Mouse (Mus musculus) kidney, postnatal 14 days (tissue): Measurements from ENCODE around the gene Cct5.

Source experiments
- DNase-seq: peaks from one replicate; pipeline ENCODE4 v3.0.0; 2022; ENCODE audit warnings: mixed read lengths

The Cct5 gene

DNA sequence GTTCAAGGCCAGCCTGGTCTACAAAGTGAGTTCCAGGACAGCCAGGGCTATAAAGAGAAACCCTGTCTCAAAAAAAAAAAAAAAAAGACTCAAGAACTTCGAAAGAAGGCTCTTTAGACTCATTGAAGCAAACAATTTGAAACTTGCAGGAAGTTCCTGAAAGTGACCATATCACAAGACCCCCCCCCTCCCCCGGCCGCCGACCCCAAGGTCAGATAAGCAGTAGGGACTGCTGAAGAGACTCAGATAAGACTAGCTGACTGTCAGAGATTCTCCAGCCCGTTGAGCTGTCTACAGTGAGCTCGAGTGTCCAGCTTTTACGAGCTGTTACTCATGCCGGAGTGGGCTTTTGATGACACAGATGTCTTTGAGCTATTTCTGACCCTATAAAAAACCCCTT lies 38.8 kb downstream of the Cct5 start:
- DNase-seq: no peak

DNA sequence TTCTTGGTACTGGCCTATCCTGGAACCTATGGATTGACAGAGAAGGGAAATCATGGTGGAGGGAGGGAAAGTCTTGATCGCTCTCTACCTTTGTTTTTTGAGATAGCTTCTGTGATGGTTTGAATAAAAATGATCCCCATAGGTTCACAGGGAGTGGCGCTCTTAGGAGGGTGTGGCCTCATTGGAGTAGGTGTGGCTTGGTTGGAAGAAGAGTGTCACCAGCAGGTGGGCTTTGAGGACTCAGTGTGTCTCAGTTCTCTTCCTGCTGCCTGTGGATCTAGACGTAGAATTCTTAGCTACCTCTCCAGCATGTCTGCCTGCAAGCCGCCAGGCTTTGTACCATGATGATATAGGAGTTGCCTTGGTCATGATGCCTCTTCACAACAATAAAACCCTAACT lies 39.6 kb downstream of the Cct5 start:
- DNase-seq: no peak

DNA sequence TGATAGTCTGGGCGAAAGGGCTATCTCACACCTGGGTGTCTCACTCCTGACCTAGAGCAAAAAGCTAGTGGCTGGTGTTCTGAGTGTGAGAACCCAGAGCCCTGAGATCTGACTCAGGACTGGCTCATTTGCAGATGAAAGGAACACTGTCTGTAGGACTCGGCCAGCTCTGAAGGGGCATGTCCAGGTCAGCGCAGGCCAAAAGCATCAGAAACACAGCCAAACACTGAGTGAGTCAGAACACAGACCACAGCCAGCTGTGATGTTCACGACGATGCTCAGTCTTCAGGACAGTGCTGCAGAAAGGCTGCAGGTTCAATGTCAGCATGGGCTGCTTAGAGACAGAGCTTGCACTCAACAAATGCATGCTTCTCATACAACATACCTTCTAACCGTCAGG lies 40.2 kb downstream of the Cct5 start:
- no peak for DNase-seq

DNA sequence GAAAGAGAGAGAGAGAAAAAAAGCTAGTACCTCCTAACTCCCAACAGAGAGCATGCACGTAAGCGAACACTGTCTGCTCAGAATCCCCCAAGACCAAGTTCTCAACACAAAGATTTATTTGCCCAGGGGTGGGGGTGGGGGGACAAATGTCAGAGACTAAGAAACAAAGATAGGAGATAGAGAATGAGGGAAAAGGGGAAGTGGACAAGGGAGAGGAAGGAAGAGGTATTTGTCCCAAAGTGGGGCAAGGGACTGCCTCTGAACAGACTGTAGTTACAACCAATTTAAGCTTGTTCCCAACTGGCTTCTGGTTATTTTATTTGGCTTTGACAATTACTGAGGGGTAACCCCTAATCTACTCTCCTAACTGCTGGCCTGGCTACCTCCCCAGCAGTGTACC lies 46.7 kb downstream of the Cct5 start:
- no peak for DNase-seq

DNA sequence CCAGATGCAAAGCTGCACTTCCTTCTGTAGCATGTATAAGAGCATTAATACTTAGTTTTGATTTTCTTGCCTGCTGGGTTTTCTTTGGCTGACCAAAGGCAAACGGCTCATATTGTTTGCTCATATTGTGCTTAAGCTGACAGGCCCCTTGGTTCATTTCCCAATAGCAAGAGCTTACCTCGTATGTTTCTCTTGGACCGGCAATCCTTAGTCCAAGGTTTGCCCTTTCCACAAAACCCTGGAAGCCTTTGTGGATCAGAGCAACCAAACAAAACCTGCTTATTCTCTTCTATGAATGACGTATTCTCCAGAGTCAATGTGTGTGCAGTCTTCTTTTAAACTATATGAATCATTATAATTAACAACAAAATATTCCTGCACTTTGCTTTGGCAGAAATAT lies 51.2 kb downstream of the Cct5 start:
- no peak for DNase-seq

DNA sequence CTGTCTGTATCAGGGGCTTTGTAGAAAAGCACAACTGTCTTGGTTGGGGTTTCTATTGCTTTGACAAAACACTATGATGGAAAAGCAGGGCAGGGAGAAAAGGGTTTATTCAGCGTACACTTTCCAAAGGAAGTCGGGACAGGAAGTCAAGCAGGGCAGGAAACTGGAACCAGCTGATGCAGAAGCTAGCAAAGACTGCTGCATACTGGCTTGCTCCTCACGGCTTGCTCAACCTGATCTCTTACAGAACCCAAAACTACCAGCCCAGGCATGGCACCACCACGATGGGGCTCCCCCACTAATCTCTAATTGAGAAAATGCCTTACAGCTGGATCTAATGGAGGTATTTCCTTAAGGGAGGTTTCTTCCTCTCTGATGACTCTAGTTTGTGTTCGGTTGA lies 54.2 kb downstream of the Cct5 start:
- no peak for DNase-seq

DNA sequence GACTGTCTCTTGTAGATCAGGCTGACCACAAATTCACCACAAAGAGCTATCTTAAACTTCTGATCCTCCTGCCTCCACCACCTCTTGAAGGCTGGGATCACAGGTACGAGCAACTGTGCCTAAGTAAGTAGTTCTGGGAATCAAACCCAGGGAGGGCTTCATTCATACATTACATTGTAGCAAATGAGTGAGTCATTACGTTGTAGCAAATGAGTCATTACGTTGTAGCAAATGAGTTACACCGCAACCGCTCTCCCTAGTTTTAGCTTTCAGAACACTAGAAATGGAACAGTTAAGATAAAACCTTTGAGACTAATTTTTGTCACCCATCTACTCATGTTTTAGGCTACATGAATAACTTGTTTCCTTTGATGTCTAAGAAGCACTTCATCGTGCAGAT lies 55.3 kb downstream of the Cct5 start:
- no peak for DNase-seq

DNA sequence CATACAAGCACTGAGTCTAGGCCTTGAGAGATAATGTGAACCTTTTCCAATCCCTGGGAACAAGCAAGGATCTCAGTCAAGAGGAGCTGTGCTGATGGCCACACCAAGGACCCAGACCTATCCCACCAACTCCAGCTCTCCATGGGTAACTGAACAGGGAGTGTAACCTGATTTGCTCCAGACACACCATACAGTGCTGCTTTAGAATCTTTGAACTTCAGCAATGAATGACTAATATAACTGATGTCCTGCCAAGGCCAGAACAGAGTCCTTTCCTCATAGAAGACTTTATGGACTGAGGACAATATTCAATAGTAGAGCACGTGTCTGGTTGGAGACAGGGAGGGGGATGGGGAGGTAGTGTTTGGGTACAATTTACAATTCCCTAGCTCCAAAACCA lies 56.5 kb downstream of the Cct5 start:
- peak; percentile 48 for DNase-seq

DNA sequence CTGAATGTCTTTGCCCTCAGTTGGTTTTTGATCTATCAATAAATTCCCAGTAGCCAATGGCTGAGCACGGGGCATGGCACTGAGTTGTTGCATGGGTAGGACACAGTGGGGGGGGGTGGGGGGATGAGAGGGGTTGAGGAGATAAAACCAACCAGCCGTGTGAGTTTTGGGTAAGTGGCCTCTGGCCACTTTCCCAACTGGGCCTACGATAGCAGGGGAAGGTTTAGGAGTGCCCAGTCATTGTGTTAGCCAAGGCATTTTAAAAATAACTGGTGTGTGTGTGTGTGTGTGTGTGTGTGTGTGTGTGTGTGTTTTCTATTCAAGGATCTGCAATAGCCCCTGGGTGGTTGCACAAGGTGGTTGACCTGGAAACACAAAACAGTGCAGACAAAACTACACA lies 58.4 kb downstream of the Cct5 start:
- no peak for DNase-seq

DNA sequence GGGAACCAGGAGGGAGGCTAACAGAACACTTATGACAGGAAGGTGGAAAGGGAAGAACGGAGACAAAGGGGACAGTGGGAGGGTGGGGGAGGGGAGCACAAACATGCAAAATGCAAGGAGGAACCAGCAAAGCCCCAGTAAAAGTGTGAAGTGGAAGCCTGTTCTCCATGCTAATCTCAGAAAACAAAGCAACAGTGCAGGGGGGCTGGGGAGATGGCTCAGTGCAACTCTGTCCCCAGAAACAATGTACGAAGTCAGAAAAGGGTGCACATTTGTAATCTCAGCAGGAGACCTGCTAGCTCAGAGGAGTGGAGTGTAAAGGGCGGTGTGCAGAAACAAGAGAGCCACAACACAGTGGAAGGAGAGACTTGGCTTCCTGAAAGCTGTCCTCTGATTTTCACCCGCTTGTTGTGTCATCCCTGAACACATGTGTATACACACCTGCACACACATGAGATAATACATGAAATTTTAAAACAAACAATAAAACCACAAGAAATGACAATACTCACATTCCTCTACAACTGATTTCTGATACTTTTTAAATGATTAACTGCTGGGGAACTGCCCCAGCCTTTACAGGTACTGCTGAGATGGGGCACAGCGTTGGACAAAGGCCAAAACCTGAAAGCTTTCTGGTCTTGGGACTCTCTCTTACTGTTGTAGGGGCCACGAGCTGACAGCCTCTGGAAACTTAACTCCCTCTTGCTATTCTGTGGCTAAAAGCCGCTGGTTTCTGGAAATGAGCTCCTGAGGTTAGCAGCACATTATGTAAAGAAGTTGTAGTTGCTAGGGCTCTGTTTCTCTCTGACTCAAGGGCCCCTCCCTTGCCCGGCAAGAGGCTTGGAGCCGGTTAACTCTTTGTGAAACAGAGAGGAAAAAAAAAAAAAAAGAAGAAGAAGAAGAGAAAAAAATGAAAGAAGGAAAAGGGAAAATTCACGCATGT lies 59.3 kb downstream of the Cct5 start:
- peak; percentile 69 for DNase-seq
